Mouse (Mus musculus) testis, adult 2 months (tissue): ENCODE measurements around the gene Tbl1x.

Source experiments
- CTCF ChIP-seq: fragments of 200-500 bp; IDR thresholded peaks from 2 replicates; pipeline ENCODE4 v1.5.1; 2012; ENCODE audit warnings: low read depth, mild to moderate bottlenecking, inconsistent platforms, low read length, moderate library complexity; ENCODE audit not compliant: control insufficient read depth, insufficient read depth, insufficient replicate concordance
- POLR2A ChIP-seq: fragments of 200-500 bp; IDR thresholded peaks from 2 replicates; pipeline ENCODE4 v1.6.1; 2012; ENCODE audit warnings: low read depth, mild to moderate bottlenecking, inconsistent platforms, low read length, moderate library complexity; ENCODE audit not compliant: control insufficient read depth

DNA sequence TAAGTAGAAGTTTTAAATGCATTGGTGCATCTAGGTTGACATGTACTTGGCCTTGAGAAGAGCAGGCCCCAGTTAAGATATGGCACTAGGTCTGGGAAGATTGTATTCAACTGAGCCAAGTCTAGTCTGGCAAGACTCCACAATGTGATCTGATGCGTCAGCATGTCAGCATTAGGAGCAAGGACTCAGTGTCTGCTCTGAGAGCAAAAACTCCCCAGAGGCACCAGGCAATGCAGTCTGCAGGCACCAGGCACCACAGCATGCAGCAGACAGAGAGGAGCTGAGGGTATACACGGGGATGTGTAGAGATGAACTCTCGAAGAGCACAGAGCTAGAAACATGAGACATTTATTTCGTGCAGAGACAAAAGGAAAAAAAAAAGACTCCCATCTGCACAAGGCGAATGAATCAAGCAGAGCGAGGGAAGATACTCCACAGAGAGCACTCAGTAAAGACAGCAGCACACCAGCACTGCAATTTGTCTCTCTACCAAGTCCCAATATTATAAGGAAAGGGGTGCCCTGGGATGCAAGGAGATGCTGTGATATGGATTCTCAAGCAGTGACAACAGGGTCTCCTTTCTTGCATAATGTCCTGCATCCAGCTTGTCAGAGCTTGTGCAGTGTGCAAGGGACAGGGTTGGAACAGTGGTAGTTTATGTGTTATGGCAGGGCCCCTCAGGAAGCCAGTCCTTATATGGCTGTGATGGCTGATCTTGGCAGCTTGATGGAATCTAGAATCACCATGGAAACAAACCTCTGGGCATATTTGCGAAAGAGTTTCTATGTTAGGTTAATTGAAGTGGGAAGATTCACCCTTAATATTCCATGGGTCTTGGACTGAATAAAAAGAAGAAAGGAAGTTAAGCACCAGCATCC is 22.7 kb upstream of the Tbl1x start:
- TF ChIP-seq POLR2A = no peak
- TF ChIP-seq CTCF = no peak
